Mouse (Mus musculus) stomach, postnatal 0 days (tissue): Measurements from ENCODE around the gene Gm18336. TPM values are rescaled to one million over a fixed set of nuclear protein-coding genes. Genes with fewer than 3 reads are reported as not detected.
"Not testable (repeated sequence)": the region's sequence is repeated elsewhere in the genome, so short reads cannot be mapped to it uniquely, and the experiment has no call there.

ENCODE experiments used
- ATAC-seq: fragments of 200-750 bp; cut with Nextera tagmentation; 2 replicates; pipeline ENCODE4 v1.8.0; 2017; ENCODE audit not compliant: low FRiP score, low TSS enrichment
- DNase-seq: peaks from one replicate; pipeline ENCODE4 v3.0.0-alpha.2; 2016; ENCODE audit warnings: low spot score
- H3K27ac ChIP-seq: fragments of 300-500 bp; sonication (generic); replicated peaks from 2 replicates; pipeline ENCODE4 v1.5.1; 2014; ENCODE audit warnings: mild to moderate bottlenecking, control low read depth
- H3K27me3 ChIP-seq: fragments of 300-500 bp; sonication (generic); 2 replicates; pipeline ENCODE4 v1.6.1; 2014; ENCODE audit warnings: low read length; ENCODE audit not compliant: control insufficient read depth, insufficient read depth
- H3K36me3 ChIP-seq: fragments of 300-500 bp; sonication (generic); 2 replicates; pipeline ENCODE4 v1.6.1; 2014; ENCODE audit warnings: low read length, mixed read lengths; ENCODE audit not compliant: control insufficient read depth, insufficient read depth
- H3K4me1 ChIP-seq: fragments of 300-500 bp; sonication (generic); replicated peaks from 2 replicates; pipeline ENCODE4 v1.6.1; 2014; ENCODE audit warnings: antibody characterized with exemption; ENCODE audit not compliant: control insufficient read depth, insufficient read depth
- H3K4me2 ChIP-seq: fragments of 300-500 bp; sonication (generic); replicated peaks from 2 replicates; pipeline ENCODE4 v1.6.1; 2014; ENCODE audit warnings: low read depth, mild to moderate bottlenecking, control low read depth, moderate library complexity
- H3K4me3 ChIP-seq: fragments of 300-500 bp; sonication (generic); 2 replicates; pipeline ENCODE4 v1.5.1; 2014; ENCODE audit warnings: low read depth, low read length, control low read depth
- H3K9ac ChIP-seq: fragments of 300-500 bp; sonication (generic); 2 replicates; pipeline ENCODE4 v1.6.1; 2014; ENCODE audit warnings: mild to moderate bottlenecking, low read length, control low read depth, mixed read lengths
- H3K9me3 ChIP-seq: fragments of 300-500 bp; sonication (generic); 2 replicates; pipeline ENCODE4 v1.6.1; 2016; ENCODE audit warnings: low read length; ENCODE audit not compliant: control insufficient read depth
- CTCF ChIP-seq: IDR thresholded peaks from 2 replicates; pipeline ENCODE4 v1.5.1; 2016; ENCODE audit warnings: antibody characterized with exemption, low read depth, mild to moderate bottlenecking, moderate library complexity
- EP300 ChIP-seq: optimal IDR thresholded peaks from 2 replicates; pipeline ENCODE3; 2016; ENCODE audit warnings: antibody characterized with exemption
- WGBS: fragments of 180-500 bp; shearing (Covaris S2); extraction: QIAGEN DNeasy Blood & Tissue Kit; methylation state at CpG from one replicate; pipeline ENCODE4 v1.1.7; 2014; 5-methylcytosine and 5-hydroxymethylcytosine counted together
- polyA plus RNA-seq: library from polyadenylated mRNA; unstranded; fragments of >200 nt; fragmentation: Nextera tagmentation; extraction: Ambion mirVana; gene quantifications from 2 replicates; pipeline ENCODE4 v1.2.1, GENCODE M21; 2015

The Gm18336 gene
- polyA plus RNA-seq = 0.08 TPM in 1 of 2 replicates, not detected in the other

DNA sequence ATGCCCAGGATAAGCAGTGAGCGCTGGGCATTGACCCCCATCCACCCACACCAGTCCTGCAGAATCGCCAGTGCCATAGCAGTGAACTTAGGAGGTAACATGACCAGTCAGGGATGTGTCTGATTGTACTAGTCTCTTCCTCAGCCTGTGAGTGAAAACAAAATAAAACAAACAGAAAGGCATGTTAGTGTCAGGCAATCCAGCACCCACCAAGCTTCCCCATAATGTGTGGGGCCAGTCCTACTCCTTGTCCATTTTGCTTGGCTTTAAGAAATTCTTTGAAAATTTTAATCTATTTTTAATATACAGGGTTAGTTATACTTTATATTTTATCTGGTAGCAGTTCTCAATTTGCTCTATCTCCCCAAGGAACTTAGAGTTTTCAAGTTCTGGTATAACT, at the start of gene Gm18336:
Gm18336 (minus strand) TSS at position 101 of the 400 bp plus-strand sequence.
- H3K4me3 ChIP-seq, H3K36me3 ChIP-seq, H3K9me3 ChIP-seq, ATAC-seq, H3K9ac ChIP-seq, H3K27ac ChIP-seq, H3K4me1 ChIP-seq, DNase-seq, H3K27me3 ChIP-seq, H3K4me2 ChIP-seq: not testable (repeated sequence)
- 75% methylated on average over 1 of the region's 2 CpGs for WGBS

DNA sequence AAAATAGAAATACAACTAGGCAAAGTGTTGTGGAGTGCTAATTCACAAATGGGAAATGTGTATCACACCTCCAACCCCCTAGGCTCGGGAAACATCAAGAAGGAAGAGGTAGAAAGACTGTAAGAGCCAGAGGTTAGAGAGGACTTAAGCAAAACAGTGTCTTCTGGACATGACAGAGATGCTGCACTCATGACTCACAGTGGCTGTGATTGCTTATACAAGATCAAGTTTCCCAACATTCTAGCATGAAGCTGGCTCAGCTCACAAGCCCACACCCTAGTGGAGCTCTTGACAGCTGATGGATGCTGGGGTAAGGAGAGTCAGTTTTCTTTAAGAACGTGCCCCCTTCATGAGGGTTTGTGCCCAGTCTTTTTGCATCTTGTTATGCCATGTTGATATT, 42.9 kb upstream of the Gm18336 start:
- no peak overlapping the region for H3K4me2 ChIP-seq
- H3K4me3 ChIP-seq = no peak overlapping the region
- TF ChIP-seq CTCF (no peak), EP300 (no peak)
- no peaks in the 10 kb centered on the region for H3K4me1 ChIP-seq
- no peak overlapping the region for H3K27ac ChIP-seq
- ATAC-seq (no peak), DNase-seq (no peak)
- no peak overlapping the region for H3K9ac ChIP-seq
- no peaks in the 10 kb centered on the region for H3K9me3 ChIP-seq
- H3K27me3 ChIP-seq = no peaks in the 10 kb centered on the region
- 37% methylated on average over 2 of the region's 2 CpGs for WGBS
- no peaks in the 10 kb centered on the region for H3K36me3 ChIP-seq

DNA sequence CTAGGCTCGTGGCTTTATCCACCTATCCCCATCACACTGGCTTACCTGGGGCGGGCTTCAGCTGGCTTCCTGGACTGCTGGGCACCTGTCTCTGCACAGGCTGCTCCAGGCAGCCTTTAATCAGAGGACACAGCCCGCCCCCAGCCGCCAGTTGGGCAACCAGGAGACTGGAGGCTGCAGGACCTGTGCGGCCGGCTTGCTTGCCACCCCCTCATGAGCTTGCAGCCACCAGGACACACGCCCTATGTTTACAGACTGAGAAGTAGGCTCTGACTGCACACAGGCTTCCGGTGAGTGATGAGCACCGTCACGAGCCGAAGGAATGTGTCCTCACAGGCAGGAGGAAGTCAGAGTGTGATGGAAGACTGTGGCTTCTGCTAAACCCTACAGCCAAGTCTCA, 36.7 kb upstream of the Gm18336 start, which contains the start of gene Trex2:
Trex2 (minus strand) TSS at position 93 of the 400 bp plus-strand sequence.
- H3K27ac ChIP-seq = no peak within 1 kb of the TSS
- no peak within 1 kb of the TSS for H3K9ac ChIP-seq
- H3K36me3 ChIP-seq = no peaks in the 10 kb centered on the region
- H3K4me1 ChIP-seq = no peaks in the 10 kb centered on the region
- DNase-seq = peak; percentile 31
- TF ChIP-seq CTCF (no peak), EP300 (no peak)
- WGBS = 48% methylated on average over 11 of the region's 11 CpGs
- H3K4me3 ChIP-seq = no peak within 1 kb of the TSS
- no peaks in the 10 kb centered on the region for H3K27me3 ChIP-seq
- no peak within 1 kb of the TSS for H3K4me2 ChIP-seq
- peak; percentile 53 for ATAC-seq
- H3K9me3 ChIP-seq = no peaks in the 10 kb centered on the region

DNA sequence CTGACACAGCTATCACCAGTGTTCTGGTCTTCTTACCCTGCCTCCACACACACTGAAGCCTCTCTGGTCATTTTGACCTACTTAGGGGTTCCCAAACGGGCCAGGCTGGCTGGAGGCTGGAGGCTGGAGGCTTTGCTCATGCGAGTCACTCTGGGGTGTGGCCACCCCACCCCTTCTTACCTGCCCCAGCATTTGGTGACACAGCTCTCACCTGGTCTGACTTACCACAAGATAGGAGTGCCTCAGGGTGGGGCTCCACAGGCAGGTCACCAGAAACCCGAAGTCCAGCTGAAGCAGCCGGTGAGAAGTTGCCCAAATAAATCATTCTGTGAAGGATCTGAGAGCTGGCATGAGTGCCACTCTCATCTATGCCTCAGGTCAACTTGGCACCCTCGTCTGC, 34.3 kb upstream of the Gm18336 start:
- no peaks in the 10 kb centered on the region for H3K4me1 ChIP-seq
- ATAC-seq (peak; percentile 90), DNase-seq (peak; percentile 40)
- no peak for TF ChIP-seq EP300
- H3K27me3 ChIP-seq = no peaks in the 10 kb centered on the region
- no peaks in the 10 kb centered on the region for H3K9me3 ChIP-seq
- H3K4me3 ChIP-seq = no peak overlapping the region
- H3K27ac ChIP-seq = 0 out of 2 replicates have a peak overlapping the region, but pooled peaks have one; percentile 13
- 57% methylated on average over 5 of the region's 5 CpGs for WGBS
- no peak overlapping the region for H3K9ac ChIP-seq
- no peak overlapping the region for H3K4me2 ChIP-seq
- no peaks in the 10 kb centered on the region for H3K36me3 ChIP-seq

DNA sequence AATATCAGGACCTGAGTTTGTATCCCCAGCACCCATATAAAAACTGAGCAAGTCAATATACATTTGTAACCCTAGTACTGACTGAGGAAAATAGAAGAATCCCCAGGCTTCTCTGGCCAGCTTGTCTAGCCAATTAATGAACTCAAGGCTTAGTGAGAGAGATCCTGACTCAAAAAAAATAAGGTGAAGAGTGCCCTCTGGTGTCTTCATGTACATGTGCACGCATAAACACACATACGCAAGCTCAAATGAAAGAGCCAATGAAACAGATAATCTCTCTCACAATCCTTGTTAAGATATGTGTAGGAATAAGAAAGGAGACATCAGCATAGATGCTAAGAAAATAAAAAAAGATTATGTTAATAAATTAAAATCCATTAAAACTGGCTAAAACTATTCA, 31.5 kb upstream of the Gm18336 start:
- Histone ChIP-seq H3K36me3 (no peaks in the 10 kb centered on the region), H3K4me3 (no peak overlapping the region), H3K9ac (no peak overlapping the region), H3K9me3 (no peaks in the 10 kb centered on the region), H3K27ac (no peak overlapping the region), H3K4me1 (no peaks in the 10 kb centered on the region), H3K4me2 (no peak overlapping the region), H3K27me3 (no peaks in the 10 kb centered on the region)
- DNase-seq (no peak), ATAC-seq (no peak)
- TF ChIP-seq CTCF (peak; percentile 60), EP300 (no peak)
- WGBS = 77% methylated on average over 2 of the region's 2 CpGs

DNA sequence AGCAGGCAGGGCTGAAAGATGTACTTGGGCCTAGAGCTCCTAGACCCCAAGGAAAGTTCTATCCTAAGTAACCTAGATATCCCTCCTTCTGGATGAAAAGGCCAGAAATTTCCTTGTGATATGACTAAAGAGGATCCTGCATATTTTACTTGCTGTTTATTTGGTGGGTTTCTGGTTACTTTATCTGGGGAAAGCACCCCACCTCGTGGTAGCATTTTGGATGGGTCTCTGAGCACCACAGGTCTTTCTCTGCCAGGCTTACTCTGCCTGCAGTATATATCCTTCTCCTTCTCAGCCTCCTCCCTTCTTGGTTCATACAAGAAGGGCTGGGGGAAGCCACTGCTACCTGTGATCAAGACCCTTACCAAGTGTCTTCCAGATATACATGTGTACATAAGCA, 14.2 kb upstream of the Gm18336 start:
- WGBS = 20% methylated on average over 1 of the region's 1 CpGs
- no peak overlapping the region for H3K9ac ChIP-seq
- H3K4me2 ChIP-seq = no peak overlapping the region
- no peaks in the 10 kb centered on the region for H3K9me3 ChIP-seq
- no peaks in the 10 kb centered on the region for H3K4me1 ChIP-seq
- TF ChIP-seq EP300 (no peak), CTCF (peak; percentile 34)
- ATAC-seq (no peak), DNase-seq (no peak)
- H3K4me3 ChIP-seq = no peak overlapping the region
- H3K36me3 ChIP-seq = no peaks in the 10 kb centered on the region
- no peaks in the 10 kb centered on the region for H3K27me3 ChIP-seq
- no peak overlapping the region for H3K27ac ChIP-seq
